Mouse (Mus musculus): ENCODE data around the gene Gm8764. TPM values are rescaled to one million over a fixed set of nuclear protein-coding genes. Genes with fewer than 3 reads are reported as not detected.

Gm8764 gene
- polyA plus RNA-seq, 1 experiment from 2014 or later, result not detected

DNA sequence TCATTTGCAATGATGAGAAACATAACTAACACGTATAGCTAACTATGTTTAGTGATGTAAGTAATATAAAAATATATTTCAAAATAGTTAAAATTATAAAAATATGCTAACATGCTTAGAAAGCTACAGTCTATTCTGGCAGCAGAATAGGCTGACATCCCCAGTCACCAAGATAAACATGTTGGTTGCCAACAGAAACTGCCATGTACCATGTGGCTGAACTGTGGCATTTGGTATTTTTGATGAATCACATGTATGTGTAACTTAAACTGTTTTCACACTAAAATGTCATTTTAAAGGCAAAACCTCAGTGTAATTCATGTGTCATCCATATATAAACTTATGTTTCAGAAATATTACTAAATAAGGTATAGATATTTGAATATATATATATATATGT lies 49.8 kb downstream of the Gm8764 start:
- no peaks in the 10 kb centered on the region for H3K9me3 ChIP-seq (ENCODE audit: control insufficient read depth, low read length)
- 86% methylated on average over 1 of the region's 1 CpGs for WGBS

DNA sequence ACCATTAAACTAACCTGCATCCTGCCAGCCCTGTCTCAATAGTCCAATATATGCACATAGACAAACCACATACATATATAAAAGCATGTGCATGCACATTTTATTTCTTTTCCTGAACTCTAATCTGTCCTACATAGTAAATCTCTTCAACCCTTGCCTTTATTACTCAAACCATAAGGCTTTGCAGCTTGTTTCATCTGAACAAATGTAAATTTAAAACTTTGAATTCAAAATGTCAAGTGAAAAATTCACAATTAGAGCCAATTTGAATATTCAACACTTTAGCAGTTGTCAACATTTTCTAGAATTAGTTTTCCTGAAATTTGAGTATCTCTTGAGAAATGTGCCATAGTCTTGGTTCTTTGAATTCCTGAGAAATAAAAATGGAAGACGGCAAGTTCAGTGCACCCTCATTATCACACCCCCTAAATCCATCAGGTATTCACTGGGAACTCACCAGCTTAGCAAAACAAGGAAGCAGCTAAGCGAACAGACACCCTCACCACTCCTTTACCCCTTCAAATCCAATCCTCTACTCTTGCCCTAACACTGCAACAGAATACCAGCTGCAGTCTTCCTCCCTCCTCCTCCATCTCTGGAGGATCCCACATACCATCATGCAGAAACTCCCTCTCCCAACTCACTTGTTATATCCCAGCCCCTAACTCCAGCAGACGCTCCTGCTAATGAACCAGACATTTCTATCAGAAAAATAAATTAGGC lies 50.6 kb downstream of the Gm8764 start:
- WGBS, result 77% methylated on average over 3 of the region's 3 CpGs
- DNase-seq (ENCODE audit: low spot score), result no peak

More for the DNA sequence above, 49.8 kb downstream of the Gm8764 start:
- Histone ChIP-seq H3K9ac (ENCODE audit: low read depth, low read length) (no peak overlapping the region), H3K27ac (ENCODE audit: low read depth, low read length) (no peak overlapping the region), H3K36me3 (ENCODE audit: control insufficient read depth, insufficient read depth, low read length) (no peaks in the 10 kb centered on the region), H3K4me1 (replicated peaks; ENCODE audit: control insufficient read depth, insufficient read depth, low read length) (no peaks in the 10 kb centered on the region), H3K27me3 (ENCODE audit: control insufficient read depth, insufficient read depth, low read length) (no peaks in the 10 kb centered on the region), H3K4me2 (replicated peaks; ENCODE audit: low read depth, low read length) (no peak overlapping the region), H3K4me3 (ENCODE audit: low read depth, low read length) (no peak overlapping the region)
- ATAC-seq (ENCODE audit: low FRiP score) (no peak), DNase-seq (ENCODE audit: low spot score) (no peak)

More for the DNA sequence above, 50.6 kb downstream of the Gm8764 start:
- no peak for ATAC-seq (ENCODE audit: low FRiP score)
- H3K9me3 ChIP-seq (ENCODE audit: control insufficient read depth, low read length), result no peaks in the 10 kb centered on the region
- H3K9ac ChIP-seq (ENCODE audit: low read depth, low read length), result no peak overlapping the region
- no peak overlapping the region for H3K27ac ChIP-seq (ENCODE audit: low read depth, low read length)
- H3K4me3 ChIP-seq (ENCODE audit: low read depth, low read length), result no peak overlapping the region
- no peaks in the 10 kb centered on the region for H3K4me1 ChIP-seq (replicated peaks; ENCODE audit: control insufficient read depth, insufficient read depth, low read length)
- H3K27me3 ChIP-seq (ENCODE audit: control insufficient read depth, insufficient read depth, low read length), result no peaks in the 10 kb centered on the region
- H3K36me3 ChIP-seq (ENCODE audit: control insufficient read depth, insufficient read depth, low read length), result no peaks in the 10 kb centered on the region
- H3K4me2 ChIP-seq (replicated peaks; ENCODE audit: low read depth, low read length), result no peak overlapping the region

Other genes with a start within 250 kb of the Gm8764 start
- gene Gm21293, start 17.0 kb upstream of the Gm8764 start, polyA plus RNA-seq (2014; fragmentation: Nextera tagmentation; extraction: Ambion mirVana), result not detected in 2 replicates
- not detected in 2 replicates for gene Gm6763, start 8.5 kb upstream of the Gm8764 start, polyA plus RNA-seq (2014; fragmentation: Nextera tagmentation; extraction: Ambion mirVana)
- not detected in 2 replicates for gene Gm21304, start 8.5 kb downstream of the Gm8764 start, polyA plus RNA-seq (2014; fragmentation: Nextera tagmentation; extraction: Ambion mirVana)
- gene Gm21312, start 17.0 kb downstream of the Gm8764 start, polyA plus RNA-seq (2014; fragmentation: Nextera tagmentation; extraction: Ambion mirVana), result not detected in 2 replicates
- gene Gm20765, start 25.5 kb downstream of the Gm8764 start, polyA plus RNA-seq (2014; fragmentation: Nextera tagmentation; extraction: Ambion mirVana), result not detected in 2 replicates
- gene Gm4340, start 34.0 kb downstream of the Gm8764 start, polyA plus RNA-seq (2014; fragmentation: Nextera tagmentation; extraction: Ambion mirVana), result not detected in 2 replicates

Measured in hindbrain, embryonic 11.5 days (tissue).